Mouse (Mus musculus): ENCODE measurements at regions not wholly inside any gene's neighbourhood (a gene's known extent, or its start where the extent isn't known, plus 50 kb on each side); places are given as distances from the start of the nearest gene placed in this dataset.

- TF ChIP-seq MAX (IDR thresholded peaks at IDR 0.05; ENCODE audit: low read length) (no peak), CHD2 (IDR thresholded peaks at IDR 0.05; ENCODE audit: low read length) (no peak), ZNF384 (IDR thresholded peaks at IDR 0.05; ENCODE audit: low read depth, low read length) (no peak), NRF1 (IDR thresholded peaks at IDR 0.05; ENCODE audit: low read depth, low read length) (no peak), POLR2A (IDR thresholded peaks at IDR 0.05; ENCODE audit: low read depth, low read length) (no peak), CTCF (conservative IDR thresholded peaks at IDR 0.05 in 1 of 2, IDR thresholded peaks at IDR 0.05 in 1 of 2; ENCODE audit: low read depth in 2 of 2, low read length in 2 of 2) (no peak), GABPA (IDR thresholded peaks at IDR 0.05; ENCODE audit: insufficient replicate concordance, low read depth, low read length) (no peak), NELFE (IDR thresholded peaks at IDR 0.05; ENCODE audit: low read depth, low read length) (no peak), TBP (conservative IDR thresholded peaks at IDR 0.05; ENCODE audit: low read depth, low read length) (no peak), ZC3H11A (IDR thresholded peaks at IDR 0.05; ENCODE audit: low read depth, low read length) (no peak), EP300 (IDR thresholded peaks at IDR 0.05; ENCODE audit: low read length) (no peak), MAFK (IDR thresholded peaks at IDR 0.05; ENCODE audit: insufficient replicate concordance, low read length) (no peak), RAD21 (IDR thresholded peaks at IDR 0.05; ENCODE audit: low read depth, low read length) (no peak)
Observed at GRCm38 (mm10) chr1:75877209-75877608, 331.1 kb downstream of the Slc4a3 start.

Data from CH12.LX (cell line).